Mouse (Mus musculus): ENCODE measurements at regions not wholly inside any gene's neighbourhood (a gene's known extent, or its start where the extent isn't known, plus 50 kb on each side); places are given as distances from the start of the nearest gene placed in this dataset.

DNA sequence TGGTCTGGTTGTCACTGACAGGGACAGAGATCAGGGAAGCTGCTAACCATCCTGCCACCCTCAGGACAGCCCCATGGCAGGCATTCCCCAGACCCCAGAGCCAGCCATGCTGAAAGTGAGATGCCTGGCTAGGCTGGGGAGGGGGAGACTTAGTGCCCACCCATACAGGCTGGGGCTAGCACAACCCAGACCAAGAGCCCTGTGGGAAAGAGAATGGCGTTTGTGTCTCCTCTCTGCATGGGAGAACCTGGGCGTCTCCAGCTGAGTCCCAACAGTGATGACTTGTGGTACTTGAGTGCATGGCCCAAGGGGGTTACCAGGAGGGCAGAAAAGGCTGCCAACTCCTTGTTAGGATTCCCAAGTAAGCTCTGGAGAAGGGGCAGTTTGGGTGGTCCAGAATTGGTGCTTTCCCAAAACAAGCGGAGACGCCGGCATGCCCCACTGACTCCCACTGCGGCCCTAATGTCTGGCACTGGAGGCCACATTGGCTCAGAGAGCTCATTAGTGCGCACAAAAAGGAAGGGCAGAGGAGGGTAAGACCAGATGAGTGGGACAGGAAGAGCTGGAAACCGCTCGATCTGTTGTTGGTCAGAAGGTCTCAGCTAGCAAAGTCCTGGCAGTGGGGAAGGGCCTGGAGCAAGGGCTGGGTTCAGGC, 332.2 kb upstream of the Npvf start:
- TF ChIP-seq CTCF (IDR thresholded peaks at IDR 0.05; ENCODE audit: low read depth) (no peak), EP300 (optimal IDR thresholded peaks at IDR 0.05) (no peak)

Measured in stomach, postnatal 0 days (tissue).